Mouse (Mus musculus) MEL (cell line): ENCODE data around the gene Itpk1. TPM values are rescaled to one million over a fixed set of nuclear protein-coding genes. Genes with fewer than 3 reads are reported as not detected.

Experiments used
- DNase-seq: peaks from one replicate; pipeline ENCODE4 v3.0.0; 2011; ENCODE audit warnings: low read depth, low spot score
- H3K27ac ChIP-seq: 2 replicates; pipeline ENCODE4 v1.5.1; 2012; ENCODE audit warnings: low read depth, mild to moderate bottlenecking, control low read depth, low read length, moderate library complexity; ENCODE audit not compliant: control insufficient read depth
- H3K27me3 ChIP-seq, 2 experiments: fragments of 150-350 bp in 1 of 2; sonication (generic) in 1 of 2; 2 replicates each; pipeline ENCODE4 v1.6.1; 2012; ENCODE audit warnings: low read length in 2 of 2, mild to moderate bottlenecking in 2 of 2, improper control_type of control experiment in 1 of 2, moderate library complexity in 1 of 2; ENCODE audit not compliant: insufficient read depth in 2 of 2, control insufficient read depth in 1 of 2
- H3K36me3 ChIP-seq, 2 experiments: 2 replicates each; pipeline ENCODE4 v1.6.1; 2012 to 2014; ENCODE audit warnings: low read length in 2 of 2, improper control_type of control experiment in 1 of 2, inconsistent platforms in 1 of 2, mild to moderate bottlenecking in 1 of 2; ENCODE audit not compliant: insufficient read depth in 2 of 2, control insufficient read depth in 1 of 2
- H3K4me1 ChIP-seq, 2 experiments: fragments of 150-350 bp in 1 of 2; sonication (generic) in 1 of 2; 2 replicates each; pipeline ENCODE4 v1.6.1; 2012; ENCODE audit warnings: low read length in 2 of 2, improper control_type of control experiment in 1 of 2, mild to moderate bottlenecking in 1 of 2; ENCODE audit not compliant: insufficient read depth in 2 of 2, control insufficient read depth in 1 of 2
- H3K4me3 ChIP-seq, 2 experiments: fragments of 150-350 bp in 1 of 2; sonication (generic) in 1 of 2; 2 replicates each; pipeline ENCODE4 v1.5.1; 2012; ENCODE audit warnings: low read depth in 2 of 2, low read length in 2 of 2, mild to moderate bottlenecking in 2 of 2, moderate library complexity in 2 of 2, control low read depth in 1 of 2, improper control_type of control experiment in 1 of 2; ENCODE audit not compliant: control insufficient read depth in 1 of 2, insufficient read depth in 1 of 2
- H3K79me2 ChIP-seq: 2 replicates; pipeline ENCODE4 v1.6.1; 2012; ENCODE audit warnings: mild to moderate bottlenecking, low read length, moderate library complexity; ENCODE audit not compliant: control insufficient read depth, poor library complexity, insufficient read depth
- H3K9ac ChIP-seq: 2 replicates; pipeline ENCODE4 v1.6.1; 2012; ENCODE audit warnings: low read depth, mild to moderate bottlenecking, control low read depth, low read length, moderate library complexity; ENCODE audit not compliant: control insufficient read depth, poor library complexity, severe bottlenecking
- H3K9me3 ChIP-seq: fragments of 150-350 bp; sonication (generic); replicated peaks from 2 replicates; pipeline ENCODE4 v1.6.1; 2012; ENCODE audit warnings: mild to moderate bottlenecking, low read length, improper control_type of control experiment, moderate library complexity; ENCODE audit not compliant: insufficient read depth
- CHD2 ChIP-seq: IDR thresholded peaks from 2 replicates; pipeline ENCODE4 v1.6.1; 2011; ENCODE audit warnings: low read length, improper control_type of control experiment
- CTCF ChIP-seq, 3 experiments: IDR thresholded peaks in 2 of 3; conservative IDR thresholded peaks in 1 of 3; 2 replicates each; pipeline ENCODE4 v1.5.1; 2011 to 2012; ENCODE audit warnings: low read length in 3 of 3, low read depth in 2 of 3, mild to moderate bottlenecking in 2 of 3, improper control_type of control experiment in 1 of 3, inconsistent platforms in 1 of 3, mixed read lengths in 1 of 3, moderate library complexity in 1 of 3; ENCODE audit not compliant: control insufficient read depth in 1 of 3, insufficient read depth in 1 of 3, poor library complexity in 1 of 3, severe bottlenecking in 1 of 3
- E2F4 ChIP-seq: IDR thresholded peaks from 2 replicates; pipeline ENCODE4 v1.6.1; 2011; ENCODE audit warnings: low read depth, low read length, improper control_type of control experiment, borderline replicate concordance
- EP300 ChIP-seq, 2 experiments: IDR thresholded peaks; 2 replicates each; pipeline ENCODE4 v1.6.1; 2011; ENCODE audit warnings: improper control_type of control experiment in 2 of 2, low read length in 2 of 2, low read depth in 1 of 2, mild to moderate bottlenecking in 1 of 2
- GABPA ChIP-seq: IDR thresholded peaks from 2 replicates; pipeline ENCODE4 v1.6.1; 2012; ENCODE audit warnings: low read depth, mild to moderate bottlenecking, inconsistent platforms, low read length, improper control_type of control experiment, moderate library complexity
- GATA1 ChIP-seq: IDR thresholded peaks from 2 replicates; pipeline ENCODE4 v1.6.1; 2011; ENCODE audit warnings: low read depth, low read length, improper control_type of control experiment
- KAT2A ChIP-seq: conservative IDR thresholded peaks from 2 replicates; pipeline ENCODE4 v1.6.1; 2012; ENCODE audit warnings: low read depth, low read length, improper control_type of control experiment, inconsistent platforms
- MAX ChIP-seq: IDR thresholded peaks from 2 replicates; pipeline ENCODE4 v1.6.1; 2011; ENCODE audit warnings: low read length, improper control_type of control experiment
- MEF2A ChIP-seq: IDR thresholded peaks from 2 replicates; pipeline ENCODE4 v1.6.1; 2014; ENCODE audit warnings: low read depth, mild to moderate bottlenecking, inconsistent platforms, low read length, improper control_type of control experiment; ENCODE audit not compliant: poor library complexity, insufficient replicate concordance, severe bottlenecking; ENCODE audit errors: extremely low read depth
- MXI1 ChIP-seq: IDR thresholded peaks from 2 replicates; pipeline ENCODE4 v1.6.1; 2011; ENCODE audit warnings: mild to moderate bottlenecking, low read depth, low read length, improper control_type of control experiment
- MYB ChIP-seq: IDR thresholded peaks from 2 replicates; pipeline ENCODE4 v1.6.1; 2011; ENCODE audit warnings: mild to moderate bottlenecking, low read depth, low read length, improper control_type of control experiment
- MYC ChIP-seq: IDR thresholded peaks from 2 replicates; pipeline ENCODE4 v1.6.1; 2011; ENCODE audit warnings: low read depth, mild to moderate bottlenecking, low read length, improper control_type of control experiment, moderate library complexity
- NRF1 ChIP-seq: IDR thresholded peaks from 2 replicates; pipeline ENCODE4 v1.6.1; 2014; ENCODE audit warnings: low read depth, mild to moderate bottlenecking, inconsistent platforms, low read length, improper control_type of control experiment, moderate library complexity; ENCODE audit not compliant: poor library complexity, insufficient read depth, severe bottlenecking
- POLR2AphosphoS2 ChIP-seq: IDR thresholded peaks from 2 replicates; pipeline ENCODE4 v1.6.1; 2011; ENCODE audit warnings: low read length, improper control_type of control experiment
- RAD21 ChIP-seq: IDR thresholded peaks from 2 replicates; pipeline ENCODE4 v1.6.1; 2011; ENCODE audit warnings: mild to moderate bottlenecking, low read depth, low read length, improper control_type of control experiment
- RCOR1 ChIP-seq: IDR thresholded peaks from 2 replicates; pipeline ENCODE4 v1.6.1; 2012; ENCODE audit warnings: low read depth, mild to moderate bottlenecking, inconsistent platforms, low read length, improper control_type of control experiment
- SIN3A ChIP-seq: IDR thresholded peaks from 2 replicates; pipeline ENCODE4 v1.6.1; 2012; ENCODE audit warnings: low read length, improper control_type of control experiment, inconsistent platforms
- TAL1 ChIP-seq: IDR thresholded peaks from 2 replicates; pipeline ENCODE4 v1.6.1; 2012; ENCODE audit warnings: mild to moderate bottlenecking, inconsistent platforms, low read length, moderate library complexity, mixed read lengths
- TCF12 ChIP-seq: IDR thresholded peaks from 2 replicates; pipeline ENCODE4 v1.6.1; 2014; ENCODE audit warnings: low read depth, mild to moderate bottlenecking, inconsistent platforms, low read length, improper control_type of control experiment, moderate library complexity
- USF2 ChIP-seq, 2 experiments: IDR thresholded peaks; 2 replicates each; pipeline ENCODE4 v1.6.1; 2011 to 2012; ENCODE audit warnings: improper control_type of control experiment in 2 of 2, low read length in 2 of 2, borderline replicate concordance in 1 of 2, inconsistent platforms in 1 of 2, low read depth in 1 of 2, mild to moderate bottlenecking in 1 of 2; ENCODE audit not compliant: insufficient read depth in 1 of 2
- ZKSCAN1 ChIP-seq: IDR thresholded peaks from 2 replicates; pipeline ENCODE4 v1.6.1; 2012; ENCODE audit warnings: low read depth, mild to moderate bottlenecking, inconsistent platforms, low read length, improper control_type of control experiment, moderate library complexity
- ZMIZ1 ChIP-seq: IDR thresholded peaks from 2 replicates; pipeline ENCODE4 v1.6.1; 2012; ENCODE audit warnings: low read depth, mild to moderate bottlenecking, inconsistent platforms, low read length, improper control_type of control experiment, moderate library complexity
- polyA plus RNA-seq, 2 experiments: library from polyadenylated mRNA; stranded (reverse) in 1 of 2; unstranded in 1 of 2; fragments of >175 nt in 1 of 2; fragments of >200 nt in 1 of 2; gene quantifications; 2 replicates each; pipeline versions ENCODE4 v1.2.1 to v1.2.4; 2012; ENCODE audit warnings: low replicate concordance in 2 of 2, low read depth in 1 of 2; ENCODE audit not compliant: insufficient read length in 2 of 2, insufficient read depth in 1 of 2, missing spikeins in 1 of 2
- total RNA-seq: library from RNA; depleted of rRNA; stranded (reverse); fragments of 300-350 nt; gene quantifications from 2 replicates; pipeline ENCODE4 v1.2.3, GENCODE M21; 2012

Gene Itpk1
- total and polyA plus RNA-seq, 3 experiments, result 12.0 to 25.7 TPM; not detected in 1

DNA sequence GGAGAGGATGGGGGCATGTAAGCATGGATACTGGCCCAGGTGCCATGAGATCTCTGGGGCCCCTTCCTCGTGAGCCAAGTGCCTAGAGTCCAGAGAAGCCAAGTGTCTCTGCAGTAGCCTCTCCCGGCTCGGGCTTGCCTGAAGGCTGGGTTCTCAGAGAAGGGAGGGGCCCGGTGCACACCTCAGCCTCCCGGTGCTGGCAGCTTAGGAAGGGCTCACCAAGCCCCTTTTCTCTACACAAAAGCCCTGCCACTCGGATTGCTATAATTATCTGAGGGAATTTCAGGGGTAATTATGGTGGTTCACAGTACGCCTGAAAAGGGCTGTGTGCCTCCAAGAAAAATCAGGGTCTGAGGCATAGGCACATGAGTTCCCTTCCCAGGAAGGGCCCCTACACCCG lies 102.9 kb downstream of the Itpk1 start:
- Histone ChIP-seq H3K36me3 (peaks cover 0 to 1% of the 10 kb centered on the region in 2 experiments; a peak in 2 of 4 replicates), H3K4me3 (no peak overlapping the region)
- TF ChIP-seq TAL1, result no peak
- TF ChIP-seq GABPA, result no peak
- TF ChIP-seq KAT2A, result no peak
- no peak for TF ChIP-seq POLR2AphosphoS2
- TF ChIP-seq ZMIZ1, result no peak
- no peak for TF ChIP-seq MAX
- TF ChIP-seq RAD21, result no peak
- no peak for TF ChIP-seq RCOR1
- TF ChIP-seq MYC, result no peak
- TF ChIP-seq E2F4, result no peak
- TF ChIP-seq CHD2, result no peak
- no peak for TF ChIP-seq EP300 (IDR thresholded peaks at IDR 0.05; ENCODE audit: low read depth in 1 of 2, low read length in 2 of 2)
- TF ChIP-seq, all 39 proteins: peak for 0
- no peaks in the 10 kb centered on the region for H3K9me3 ChIP-seq
- H3K27ac ChIP-seq, result no peak overlapping the region
- no peak overlapping the region for H3K9ac ChIP-seq
- 0 out of 4 replicates have a peak, but pooled peaks cover 0 to 3% of the 10 kb centered on the region in 2 experiments for H3K4me1 ChIP-seq
- H3K27me3 ChIP-seq, result no peaks in the 10 kb centered on the region
- H3K79me2 ChIP-seq, result no peaks in the 10 kb centered on the region
- no peak for DNase-seq

DNA sequence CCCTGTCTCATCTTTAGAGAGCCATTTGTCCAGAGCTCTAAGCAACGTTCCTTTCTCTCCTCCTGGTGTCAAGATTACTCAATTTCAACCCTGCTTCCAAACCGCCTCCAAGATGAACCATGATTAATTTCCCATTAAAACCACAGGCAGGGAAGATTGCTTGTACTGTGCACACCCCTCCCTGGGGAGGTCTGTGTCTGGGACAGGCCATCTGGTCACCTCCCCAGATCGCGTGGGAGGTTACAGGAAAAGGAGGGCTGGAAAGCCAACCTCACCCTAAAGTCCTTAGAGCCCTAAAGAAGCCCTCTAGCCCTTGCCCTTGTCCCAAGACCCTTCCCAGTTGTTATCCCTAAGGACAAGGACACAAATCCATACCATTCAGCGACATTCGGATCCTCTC lies 104.4 kb downstream of the Itpk1 start:
- H3K9ac ChIP-seq, result no peak overlapping the region
- peaks cover 0 to 1% of the 10 kb centered on the region in 2 experiments; a peak in 2 of 4 replicates for H3K36me3 ChIP-seq
- H3K9me3 ChIP-seq, result no peaks in the 10 kb centered on the region
- no peaks in the 10 kb centered on the region for H3K27me3 ChIP-seq
- no peak for TF ChIP-seq NRF1
- TF ChIP-seq MXI1, result no peak
- no peak for TF ChIP-seq EP300 (IDR thresholded peaks at IDR 0.05; ENCODE audit: low read depth in 1 of 2, low read length in 2 of 2)
- TF ChIP-seq GATA1, result no peak
- TF ChIP-seq E2F4, result no peak
- TF ChIP-seq USF2 (IDR thresholded peaks at IDR 0.05; ENCODE audit: borderline replicate concordance in 1 of 2, insufficient read depth in 1 of 2, low read depth in 1 of 2, low read length in 2 of 2), result no peak
- no peak for TF ChIP-seq TCF12
- TF ChIP-seq ZKSCAN1, result no peak
- TF ChIP-seq SIN3A, result no peak
- no peak for TF ChIP-seq ZMIZ1
- TF ChIP-seq POLR2AphosphoS2, result no peak
- TF ChIP-seq MYB, result no peak
- TF ChIP-seq CTCF (IDR thresholded peaks at IDR 0.05 in 2 of 3, conservative IDR thresholded peaks at IDR 0.05 in 1 of 3; ENCODE audit: control insufficient read depth in 1 of 3, insufficient read depth in 1 of 3, low read depth in 2 of 3, low read length in 3 of 3, poor library complexity in 1 of 3, severe bottlenecking in 1 of 3), result no peak
- TF ChIP-seq MEF2A, result no peak
- TF ChIP-seq GABPA, result no peak
- TF ChIP-seq CHD2, result no peak
- DNase-seq, result no peak
- H3K4me3 ChIP-seq, result no peak overlapping the region
- H3K79me2 ChIP-seq, result no peaks in the 10 kb centered on the region
- no peak overlapping the region for H3K27ac ChIP-seq
- no peaks in the 10 kb centered on the region for H3K4me1 ChIP-seq
